Mouse (Mus musculus): ENCODE measurements around the gene Fig4. TPM values are rescaled to one million over a fixed set of nuclear protein-coding genes. Genes with fewer than 3 reads are reported as not detected.

Gene Fig4
- polyA plus RNA-seq, 1 experiment: not detected

GRCm38 (mm10) chr10:41209538-41209937, 93.5 kb downstream of the Fig4 start:
- H3K4me3 ChIP-seq (ENCODE audit: insufficient read depth, low read depth, low read length): no peak overlapping the region
- TF ChIP-seq CTCF (IDR thresholded peaks at IDR 0.05; ENCODE audit: insufficient read depth, low read depth, low read length) (no peak), POLR2A (IDR thresholded peaks at IDR 0.05; ENCODE audit: insufficient read depth, low read depth, low read length) (no peak)
- peaks cover 8% of the 10 kb centered on the region for H3K4me1 ChIP-seq (ENCODE audit: control insufficient read depth, insufficient read depth, low read length)
- 89% methylated on average over 4 of the region's 4 CpGs for WGBS
- no peak overlapping the region for H3K27ac ChIP-seq (ENCODE audit: insufficient read depth, low read depth, low read length)

GRCm38 (mm10) chr10:41208860-41209377, 94.1 kb downstream of the Fig4 start:
- Histone ChIP-seq H3K4me1 (ENCODE audit: control insufficient read depth, insufficient read depth, low read length) (peaks cover 10% of the 10 kb centered on the region), H3K27ac (ENCODE audit: insufficient read depth, low read depth, low read length) (no peak overlapping the region), H3K4me3 (ENCODE audit: insufficient read depth, low read depth, low read length) (no peak overlapping the region)
- TF ChIP-seq POLR2A (IDR thresholded peaks at IDR 0.05; ENCODE audit: insufficient read depth, low read depth, low read length): no peak
- no peak for TF ChIP-seq CTCF (IDR thresholded peaks at IDR 0.05; ENCODE audit: insufficient read depth, low read depth, low read length)
- 71% methylated on average over 6 of the region's 6 CpGs for WGBS

GRCm38 (mm10) chr10:41205647-41206046, 97.4 kb downstream of the Fig4 start:
- Histone ChIP-seq H3K27ac (ENCODE audit: insufficient read depth, low read depth, low read length) (no peak overlapping the region), H3K4me3 (ENCODE audit: insufficient read depth, low read depth, low read length) (no peak overlapping the region), H3K4me1 (ENCODE audit: control insufficient read depth, insufficient read depth, low read length) (peaks cover 12% of the 10 kb centered on the region)
- WGBS: 92% methylated on average over 2 of the region's 2 CpGs
- TF ChIP-seq POLR2A (IDR thresholded peaks at IDR 0.05; ENCODE audit: insufficient read depth, low read depth, low read length) (no peak), CTCF (IDR thresholded peaks at IDR 0.05; ENCODE audit: insufficient read depth, low read depth, low read length) (no peak)

GRCm38 (mm10) chr10:41204637-41205315, 98.3 kb downstream of the Fig4 start:
- Histone ChIP-seq H3K4me1 (ENCODE audit: control insufficient read depth, insufficient read depth, low read length) (peaks cover 12% of the 10 kb centered on the region), H3K4me3 (ENCODE audit: insufficient read depth, low read depth, low read length) (no peak overlapping the region), H3K27ac (ENCODE audit: insufficient read depth, low read depth, low read length) (no peak overlapping the region)
- WGBS: 74% methylated on average over 11 of the region's 11 CpGs
- TF ChIP-seq CTCF (IDR thresholded peaks at IDR 0.05; ENCODE audit: insufficient read depth, low read depth, low read length) (no peak), POLR2A (IDR thresholded peaks at IDR 0.05; ENCODE audit: insufficient read depth, low read depth, low read length) (no peak)

- 90% methylated on average over 5 of the region's 5 CpGs for WGBS
- Histone ChIP-seq H3K27ac (ENCODE audit: insufficient read depth, low read depth, low read length) (no peak overlapping the region), H3K4me3 (ENCODE audit: insufficient read depth, low read depth, low read length) (no peak overlapping the region), H3K4me1 (ENCODE audit: control insufficient read depth, insufficient read depth, low read length) (peaks cover 12% of the 10 kb centered on the region)
- TF ChIP-seq CTCF (IDR thresholded peaks at IDR 0.05; ENCODE audit: insufficient read depth, low read depth, low read length) (no peak), POLR2A (IDR thresholded peaks at IDR 0.05; ENCODE audit: insufficient read depth, low read depth, low read length) (no peak)
Measured at GRCm38 (mm10) chr10:41204191-41204590, 98.9 kb downstream of the Fig4 start.

GRCm38 (mm10) chr10:41198719-41199118, 104.3 kb downstream of the Fig4 start:
- 69% methylated on average over 6 of the region's 6 CpGs for WGBS
- TF ChIP-seq POLR2A (IDR thresholded peaks at IDR 0.05; ENCODE audit: insufficient read depth, low read depth, low read length) (no peak), CTCF (IDR thresholded peaks at IDR 0.05; ENCODE audit: insufficient read depth, low read depth, low read length) (no peak)
- H3K27ac ChIP-seq (ENCODE audit: insufficient read depth, low read depth, low read length): no peak overlapping the region
- H3K4me1 ChIP-seq (ENCODE audit: control insufficient read depth, insufficient read depth, low read length): peaks cover 2% of the 10 kb centered on the region
- no peak overlapping the region for H3K4me3 ChIP-seq (ENCODE audit: insufficient read depth, low read depth, low read length)

- WGBS: 98% methylated on average over 5 of the region's 5 CpGs
- no peak for TF ChIP-seq CTCF (IDR thresholded peaks at IDR 0.05; ENCODE audit: insufficient read depth, low read depth, low read length)
- TF ChIP-seq POLR2A (IDR thresholded peaks at IDR 0.05; ENCODE audit: insufficient read depth, low read depth, low read length): no peak
- peaks cover 2% of the 10 kb centered on the region for H3K4me1 ChIP-seq (ENCODE audit: control insufficient read depth, insufficient read depth, low read length)
- H3K27ac ChIP-seq (ENCODE audit: insufficient read depth, low read depth, low read length): no peak overlapping the region
- H3K4me3 ChIP-seq (ENCODE audit: insufficient read depth, low read depth, low read length): no peak overlapping the region
Measured at GRCm38 (mm10) chr10:41197788-41198187, 105.3 kb downstream of the Fig4 start.

GRCm38 (mm10) chr10:41196295-41196694, 106.8 kb downstream of the Fig4 start:
- H3K4me1 ChIP-seq (ENCODE audit: control insufficient read depth, insufficient read depth, low read length): no peaks in the 10 kb centered on the region
- H3K4me3 ChIP-seq (ENCODE audit: insufficient read depth, low read depth, low read length): no peak overlapping the region
- no peak overlapping the region for H3K27ac ChIP-seq (ENCODE audit: insufficient read depth, low read depth, low read length)
- TF ChIP-seq CTCF (IDR thresholded peaks at IDR 0.05; ENCODE audit: insufficient read depth, low read depth, low read length) (no peak), POLR2A (IDR thresholded peaks at IDR 0.05; ENCODE audit: insufficient read depth, low read depth, low read length) (no peak)
- WGBS: 90% methylated on average over 4 of the region's 4 CpGs

GRCm38 (mm10) chr10:41189392-41189791, 113.7 kb downstream of the Fig4 start:
- Histone ChIP-seq H3K4me3 (ENCODE audit: insufficient read depth, low read depth, low read length) (no peak overlapping the region), H3K4me1 (ENCODE audit: control insufficient read depth, insufficient read depth, low read length) (no peaks in the 10 kb centered on the region), H3K27ac (ENCODE audit: insufficient read depth, low read depth, low read length) (no peak overlapping the region)
- WGBS: 89% methylated on average over 3 of the region's 3 CpGs
- TF ChIP-seq POLR2A (IDR thresholded peaks at IDR 0.05; ENCODE audit: insufficient read depth, low read depth, low read length) (no peak), CTCF (IDR thresholded peaks at IDR 0.05; ENCODE audit: insufficient read depth, low read depth, low read length) (no peak)

All from olfactory bulb, adult 2 months (tissue).